Mouse (Mus musculus) forebrain, postnatal 0 days (tissue): ENCODE data around the gene Ccdc87. TPM values are rescaled to one million over a fixed set of nuclear protein-coding genes. Genes with fewer than 3 reads are reported as not detected.

Source experiments
- ATAC-seq: fragments of 200-750 bp; cut with Nextera tagmentation; 2 replicates; pipeline ENCODE4 v1.8.0; 2017; ENCODE audit warnings: mild to moderate bottlenecking, moderate library complexity
- DNase-seq: peaks from one replicate; pipeline ENCODE4 v3.0.0-alpha.2; 2015
- H3K27ac ChIP-seq: fragments of 300-500 bp; sonication (generic); 2 replicates; pipeline ENCODE4 v1.5.1; 2014; ENCODE audit warnings: low read depth, mild to moderate bottlenecking, antibody characterized with exemption, low read length, moderate library complexity, mixed read lengths
- H3K27me3 ChIP-seq: fragments of 300-500 bp; sonication (generic); 2 replicates; pipeline ENCODE4 v1.6.1; 2014; ENCODE audit warnings: mild to moderate bottlenecking, low read length, mixed read lengths; ENCODE audit not compliant: insufficient read depth
- H3K36me3 ChIP-seq: fragments of 300-500 bp; sonication (generic); 2 replicates; pipeline ENCODE4 v1.6.1; 2014; ENCODE audit warnings: mild to moderate bottlenecking, moderate library complexity; ENCODE audit not compliant: insufficient read depth
- H3K4me1 ChIP-seq: fragments of 300-500 bp; sonication (generic); 2 replicates; pipeline ENCODE4 v1.6.1; 2014; ENCODE audit warnings: antibody characterized with exemption; ENCODE audit not compliant: insufficient read depth
- H3K4me2 ChIP-seq: fragments of 300-500 bp; sonication (generic); 2 replicates; pipeline ENCODE4 v1.6.1; 2014; ENCODE audit warnings: low read depth, mild to moderate bottlenecking, moderate library complexity
- H3K4me3 ChIP-seq: fragments of 300-500 bp; sonication (generic); 2 replicates; pipeline ENCODE4 v1.5.1; 2014; ENCODE audit warnings: low read depth, low read length, mixed read lengths
- H3K9ac ChIP-seq: fragments of 300-500 bp; sonication (generic); 2 replicates; pipeline ENCODE4 v1.6.1; 2014; ENCODE audit warnings: mild to moderate bottlenecking
- H3K9me3 ChIP-seq: fragments of 300-500 bp; sonication (generic); 2 replicates; pipeline ENCODE4 v1.6.1; 2016; ENCODE audit warnings: low read length
- CTCF ChIP-seq: sonication (generic); IDR thresholded peaks from 2 replicates; pipeline ENCODE4 v1.5.1; 2016; ENCODE audit warnings: antibody characterized with exemption, control low read depth, low read depth
- WGBS: fragments of 180-500 bp; shearing (Covaris S2); extraction: QIAGEN DNeasy Blood & Tissue Kit; methylation state at CpG from one replicate; pipeline ENCODE4 v1.1.7; 2014; 5-methylcytosine and 5-hydroxymethylcytosine counted together
- polyA plus RNA-seq: library from polyadenylated mRNA; unstranded; fragments of >200 nt; fragmentation: Nextera tagmentation; extraction: Ambion mirVana; gene quantifications from 2 replicates; pipeline ENCODE4 v1.2.1, GENCODE M21; 2015
- total RNA-seq: library from RNA; depleted of rRNA; stranded (reverse); fragments of >200 nt; gene quantifications from 2 replicates; pipeline ENCODE4 v1.2.3, GENCODE M21; 2014

Ccdc87 gene
- total and polyA plus RNA-seq, 2 experiments from 2014 or later, result 1.1 to 1.2 TPM

DNA sequence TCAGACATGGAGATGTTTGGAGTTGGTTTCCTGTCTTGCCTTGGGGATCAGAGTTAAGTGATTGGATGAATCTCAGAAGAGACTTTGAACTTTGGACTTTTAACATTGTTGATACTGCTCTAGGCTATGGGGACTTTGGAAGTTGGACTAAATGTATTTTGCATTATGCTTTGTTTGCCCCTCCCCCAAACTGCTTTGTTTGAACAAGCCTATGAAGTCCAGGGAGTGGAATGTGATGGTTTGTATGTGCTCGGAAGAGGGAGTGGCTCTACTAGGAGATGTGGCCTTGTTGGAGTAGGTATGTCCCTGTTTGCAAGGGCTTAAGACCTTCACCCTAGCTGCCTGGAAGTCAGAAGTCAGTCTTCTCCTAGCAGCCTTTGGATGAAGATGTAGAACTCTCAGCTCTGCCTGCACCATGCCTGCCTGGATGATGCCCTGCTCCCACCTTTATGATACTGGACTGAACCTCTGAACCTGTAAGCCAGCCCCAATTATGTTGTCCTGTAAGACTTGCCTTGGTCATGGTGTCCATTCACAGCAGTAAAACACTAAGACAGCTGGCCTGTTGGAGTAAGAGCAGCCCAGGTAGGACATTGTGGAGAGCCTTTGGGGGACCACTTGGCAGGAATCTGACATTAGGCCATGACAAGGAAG lies 21.9 kb upstream of the Ccdc87 start:
- Histone ChIP-seq H3K27ac (no peak overlapping the region), H3K9me3 (no peaks in the 10 kb centered on the region), H3K4me3 (no peak overlapping the region), H3K27me3 (no peaks in the 10 kb centered on the region), H3K36me3 (no peaks in the 10 kb centered on the region), H3K9ac (no peak overlapping the region), H3K4me1 (peaks cover 2% of the 10 kb centered on the region; the same call in 1 of the 2 replicates), H3K4me2 (no peak overlapping the region)
- WGBS, result 69% methylated on average over 1 of the region's 1 CpGs
- DNase-seq (no peak), ATAC-seq (no peak)
- no peak for TF ChIP-seq CTCF

- 0 out of 2 replicates have a peak, but pooled peaks cover 5% of the 10 kb centered on the region for H3K36me3 ChIP-seq
- H3K27ac ChIP-seq, result no peak overlapping the region
- WGBS, result 42% methylated on average over 5 of the region's 5 CpGs
- no peak overlapping the region for H3K4me2 ChIP-seq
- no peak overlapping the region for H3K4me3 ChIP-seq
- no peaks in the 10 kb centered on the region for H3K9me3 ChIP-seq
- TF ChIP-seq CTCF, result no peak
- H3K9ac ChIP-seq, result no peak overlapping the region
- peak; percentile 77 for DNase-seq
- peak; percentile 83 for ATAC-seq
- no peaks in the 10 kb centered on the region for H3K27me3 ChIP-seq
- H3K4me1 ChIP-seq, result no peaks in the 10 kb centered on the region
These were observed 18.4 kb upstream of the Ccdc87 start for GRCm38 (mm10) chr19:4820678-4821303.

GRCm38 (mm10) chr19:4828444-4829114 lies 10.6 kb upstream of the Ccdc87 start:
- no peak for ATAC-seq
- H3K9me3 ChIP-seq, result no peaks in the 10 kb centered on the region
- H3K27ac ChIP-seq, result no peak overlapping the region
- H3K4me3 ChIP-seq, result no peak overlapping the region
- no peak for DNase-seq
- H3K27me3 ChIP-seq, result no peaks in the 10 kb centered on the region
- TF ChIP-seq CTCF, result no peak
- no peaks in the 10 kb centered on the region for H3K4me1 ChIP-seq
- WGBS, result 65% methylated on average over 16 of the region's 16 CpGs
- H3K4me2 ChIP-seq, result no peak overlapping the region
- H3K9ac ChIP-seq, result no peak overlapping the region
- H3K36me3 ChIP-seq, result peaks cover 11% of the 10 kb centered on the region

- ATAC-seq (no peak), DNase-seq (peak; percentile 55)
- no peak for TF ChIP-seq CTCF
- H3K27me3 ChIP-seq, result no peaks in the 10 kb centered on the region
- H3K4me1 ChIP-seq, result no peaks in the 10 kb centered on the region
- no peaks in the 10 kb centered on the region for H3K9me3 ChIP-seq
- 49% methylated on average over 7 of the region's 7 CpGs for WGBS
- H3K4me2 ChIP-seq, result no peak overlapping the region
- H3K27ac ChIP-seq, result no peak overlapping the region
- no peak overlapping the region for H3K4me3 ChIP-seq
- H3K9ac ChIP-seq, result no peak overlapping the region
- peaks cover 11% of the 10 kb centered on the region for H3K36me3 ChIP-seq
These were observed 10.0 kb upstream of the Ccdc87 start for GRCm38 (mm10) chr19:4829156-4829555.

GRCm38 (mm10) chr19:4833977-4834376 lies 5.2 kb upstream of the Ccdc87 start:
- no peak for ATAC-seq
- H3K4me3 ChIP-seq, result no peak overlapping the region
- no peak overlapping the region for H3K4me2 ChIP-seq
- H3K36me3 ChIP-seq, result peaks cover 5% of the 10 kb centered on the region
- 0 out of 2 replicates have a peak, but pooled peaks cover 8% of the 10 kb centered on the region for H3K4me1 ChIP-seq
- DNase-seq, result no peak
- H3K9ac ChIP-seq, result no peak overlapping the region
- H3K27me3 ChIP-seq, result no peaks in the 10 kb centered on the region
- no peak overlapping the region for H3K27ac ChIP-seq
- no peaks in the 10 kb centered on the region for H3K9me3 ChIP-seq
- WGBS, result 84% methylated on average over 8 of the region's 8 CpGs
- TF ChIP-seq CTCF, result no peak

DNA sequence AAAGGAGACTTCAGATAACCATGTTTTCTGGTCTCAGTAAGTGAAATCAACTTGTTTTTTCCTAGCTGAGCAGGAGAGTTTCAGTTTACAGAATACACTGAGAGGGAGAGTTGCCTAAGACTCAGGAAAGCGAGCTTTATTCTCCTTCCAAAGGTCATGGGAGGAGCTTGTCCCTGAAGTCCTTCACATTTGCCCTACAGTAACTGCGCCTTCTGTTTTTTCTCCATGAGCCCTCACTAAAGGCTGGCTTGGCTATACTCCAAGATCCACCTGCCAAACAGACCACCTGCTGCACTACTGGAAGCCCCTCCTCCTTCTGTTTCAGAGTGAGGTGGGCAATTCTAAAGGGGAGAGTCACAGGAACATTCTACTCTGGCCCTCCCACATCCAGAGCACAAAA lies 3.1 kb upstream of the Ccdc87 start:
- no peak for TF ChIP-seq CTCF
- DNase-seq, result no peak
- Histone ChIP-seq H3K9me3 (no peaks in the 10 kb centered on the region), H3K27me3 (peaks cover 7% of the 10 kb centered on the region; the same call in 1 of the 2 replicates), H3K4me2 (no peak overlapping the region), H3K4me3 (no peak overlapping the region), H3K36me3 (peaks cover 5% of the 10 kb centered on the region), H3K9ac (no peak overlapping the region), H3K27ac (no peak overlapping the region), H3K4me1 (0 out of 2 replicates have a peak, but pooled peaks cover 8% of the 10 kb centered on the region)
- no peak for ATAC-seq
- WGBS, result 66% methylated on average over 2 of the region's 2 CpGs

DNA sequence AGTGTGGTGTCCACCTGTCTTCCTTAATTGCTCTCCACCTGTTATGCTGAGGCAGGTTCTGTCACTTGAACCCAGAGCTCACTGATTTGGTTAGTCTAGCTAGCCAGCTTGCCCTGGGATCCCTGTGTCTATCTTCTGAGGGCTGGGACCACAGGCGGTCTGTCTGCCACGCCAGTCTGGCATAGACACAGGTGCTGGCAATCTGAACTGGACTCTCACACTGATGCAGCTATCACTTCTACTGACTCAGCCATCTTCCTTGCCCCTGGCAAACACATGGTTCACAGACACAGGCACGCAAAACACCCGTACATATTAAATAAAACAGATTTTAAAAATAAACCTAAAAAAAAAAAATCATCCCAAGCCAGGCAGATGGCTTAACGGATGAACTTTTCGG lies 2.1 kb upstream of the Ccdc87 start:
- DNase-seq (no peak), ATAC-seq (no peak)
- H3K4me3 ChIP-seq, result no peak overlapping the region
- H3K36me3 ChIP-seq, result peaks cover 4% of the 10 kb centered on the region
- no peak overlapping the region for H3K27ac ChIP-seq
- peaks cover 7% of the 10 kb centered on the region; the same call in 1 of the 2 replicates for H3K27me3 ChIP-seq
- H3K4me1 ChIP-seq, result 0 out of 2 replicates have a peak, but pooled peaks cover 8% of the 10 kb centered on the region
- no peak overlapping the region for H3K4me2 ChIP-seq
- 92% methylated on average over 6 of the region's 6 CpGs for WGBS
- no peak for TF ChIP-seq CTCF
- no peak overlapping the region for H3K9ac ChIP-seq
- no peaks in the 10 kb centered on the region for H3K9me3 ChIP-seq
